Mouse (Mus musculus): ENCODE measurements at regions not wholly inside any gene's neighbourhood (a gene's known extent, or its start where the extent isn't known, plus 50 kb on each side); places are given as distances from the start of the nearest gene placed in this dataset.

DNA sequence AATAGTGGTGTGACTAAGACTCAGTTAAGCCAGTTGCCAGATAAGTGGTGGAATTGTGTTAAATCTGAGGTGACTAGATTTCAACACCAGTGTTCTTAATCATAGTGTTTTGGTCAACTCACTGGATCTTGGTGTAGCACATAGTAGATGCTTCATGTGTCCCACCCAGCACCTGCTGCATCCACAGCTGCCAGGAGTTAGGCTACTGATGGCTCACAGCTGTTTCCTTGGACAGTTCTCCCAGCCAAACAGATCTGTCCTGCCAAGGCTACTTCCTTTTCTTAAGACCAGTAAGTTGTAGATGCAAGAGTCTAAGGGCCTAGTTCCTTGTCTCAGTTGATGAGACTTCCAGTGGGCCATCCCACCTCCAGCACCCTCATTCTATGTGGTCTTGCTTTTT is 82.9 kb upstream of the Gm15217 start:
- in situ Hi-C loops (cut with MboI, MseI): no loop called here

- in situ Hi-C loops (cut with MboI, MseI): no loop called here
Measured at GRCm38 (mm10) chr14:46300546-46300945, 78.7 kb upstream of the Gm15217 start.

DNA sequence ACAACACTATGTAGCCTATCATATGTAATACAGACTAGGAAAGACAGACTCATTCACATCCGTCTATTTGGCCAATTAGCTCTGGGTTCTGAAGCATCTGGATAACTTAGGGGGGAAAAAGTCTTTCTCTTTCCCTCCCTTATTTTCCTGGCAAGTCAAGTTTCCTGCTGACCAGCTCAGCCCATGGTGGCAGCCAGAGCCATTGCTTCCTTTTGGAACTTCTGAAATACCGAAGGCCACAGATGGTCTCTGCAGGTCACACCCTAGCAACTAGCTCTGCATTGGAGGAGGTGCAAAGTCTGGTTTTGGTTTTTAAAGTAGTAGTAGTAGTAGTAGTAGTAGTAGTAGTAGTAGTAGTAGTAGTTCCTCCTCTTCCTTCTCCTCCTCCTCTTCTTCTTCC is 76.6 kb upstream of the Gm15217 start:
- in situ Hi-C loops (cut with MboI, MseI): no loop called here

GRCm38 (mm10) chr14:46305267-46305666 is 73.9 kb upstream of the Gm15217 start:
- in situ Hi-C loops (cut with MboI, MseI): no loop called here

GRCm38 (mm10) chr14:46313064-46313463 is 66.2 kb upstream of the Gm15217 start:
- in situ Hi-C loops (cut with MboI, MseI): no loop called here

GRCm38 (mm10) chr14:46316521-46316920 is 62.7 kb upstream of the Gm15217 start:
- in situ Hi-C loops (cut with MboI, MseI): no loop called here

DNA sequence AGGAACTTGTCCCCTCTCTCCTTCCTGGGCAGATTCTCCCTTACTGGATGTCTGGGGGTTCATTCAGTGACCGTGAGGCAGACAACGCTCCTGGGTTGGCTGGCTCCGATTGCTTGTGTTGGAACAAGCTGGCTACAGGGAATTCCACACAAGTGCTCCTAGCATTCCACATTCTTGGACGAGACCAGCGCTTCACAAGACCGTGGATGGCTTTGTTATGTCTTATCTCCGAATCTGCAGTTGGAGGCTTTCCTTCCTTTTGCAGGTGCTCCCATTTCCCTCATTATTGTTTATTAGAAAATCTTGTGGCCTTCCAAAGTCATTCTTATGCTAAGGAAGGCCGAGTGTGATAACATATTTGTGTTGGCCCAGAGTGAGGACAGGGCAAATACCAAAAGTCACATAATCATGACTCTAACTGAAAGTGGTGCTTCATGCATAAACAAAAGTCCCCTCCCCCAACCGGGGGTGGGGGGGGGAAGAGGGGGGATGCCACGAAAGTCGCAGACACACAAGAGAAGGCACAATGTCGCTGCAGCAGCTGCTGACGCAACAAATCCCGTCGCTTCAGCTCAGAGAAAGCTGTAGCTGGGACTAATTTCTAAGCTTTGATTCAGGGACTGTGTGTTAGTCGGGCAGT is 61.7 kb upstream of the Gm15217 start:
- in situ Hi-C loops (cut with MboI, MseI): no loop called here

- in situ Hi-C loops (cut with MboI, MseI): no loop called here
Measured at GRCm38 (mm10) chr14:46328064-46328463, 51.1 kb upstream of the Gm15217 start.

Measured in T-helper 2 cell (primary cell).